Mouse (Mus musculus) monocyte, adult 5-6 weeks (primary cell): ENCODE measurements at regions not wholly inside any gene's neighbourhood (a gene's known extent, or its start where the extent isn't known, plus 50 kb on each side); places are given as distances from the start of the nearest gene placed in this dataset.

Experiments
- ATAC-seq: fragments of 153-309, 156-312 bp; replicated peaks from 2 replicates; pipeline ENCODE4 v1.8.0; 2017; ENCODE audit warnings: mild to moderate bottlenecking; ENCODE audit not compliant: low TSS enrichment, insufficient number of reproducible peaks, severe bottlenecking, poor library complexity, low FRiP score

GRCm38 (mm10) chr13:90229106-90229505 is 139.7 kb upstream of the Xrcc4 start:
- ATAC-seq = no peak

- no peak for ATAC-seq
Observed at GRCm38 (mm10) chr13:90226212-90226611, 136.8 kb upstream of the Xrcc4 start.

GRCm38 (mm10) chr13:90212390-90212789 is 123.0 kb upstream of the Xrcc4 start:
- no peak for ATAC-seq

- no peak for ATAC-seq
Observed at GRCm38 (mm10) chr13:90207875-90208274, 118.5 kb upstream of the Xrcc4 start.
